Mouse (Mus musculus): ENCODE measurements around the gene AA467197. TPM values are rescaled to one million over a fixed set of nuclear protein-coding genes. Genes with fewer than 3 reads are reported as not detected.

Gene AA467197
- total RNA-seq, 1 experiment from 2014 or later: 25.4 TPM

DNA sequence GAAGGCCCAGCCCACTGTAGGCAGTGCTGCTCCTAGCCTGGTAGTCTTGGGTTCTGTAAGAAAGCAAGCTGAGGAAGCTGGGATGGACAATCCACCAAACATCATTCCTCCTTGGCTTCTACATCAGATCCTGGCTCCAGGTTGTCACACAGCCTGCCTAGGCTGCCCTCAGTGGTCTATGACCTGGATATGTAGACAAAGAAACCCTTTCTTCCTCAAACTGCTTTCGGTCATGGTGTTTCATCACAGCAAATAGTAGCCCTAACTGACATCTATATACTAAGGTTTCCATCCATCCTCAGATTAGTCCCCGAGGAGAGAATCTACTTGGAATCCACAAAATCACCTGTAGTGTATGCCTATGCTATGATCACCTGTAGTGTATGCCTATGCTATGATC, 38.3 kb downstream of the AA467197 start:
- no peak for ATAC-seq (replicated peaks in 1 of 2; ENCODE audit: insufficient read depth in 1 of 2, low FRiP score in 2 of 2, low TSS enrichment in 1 of 2, low read depth in 1 of 2, poor library complexity in 2 of 2, severe bottlenecking in 2 of 2)

DNA sequence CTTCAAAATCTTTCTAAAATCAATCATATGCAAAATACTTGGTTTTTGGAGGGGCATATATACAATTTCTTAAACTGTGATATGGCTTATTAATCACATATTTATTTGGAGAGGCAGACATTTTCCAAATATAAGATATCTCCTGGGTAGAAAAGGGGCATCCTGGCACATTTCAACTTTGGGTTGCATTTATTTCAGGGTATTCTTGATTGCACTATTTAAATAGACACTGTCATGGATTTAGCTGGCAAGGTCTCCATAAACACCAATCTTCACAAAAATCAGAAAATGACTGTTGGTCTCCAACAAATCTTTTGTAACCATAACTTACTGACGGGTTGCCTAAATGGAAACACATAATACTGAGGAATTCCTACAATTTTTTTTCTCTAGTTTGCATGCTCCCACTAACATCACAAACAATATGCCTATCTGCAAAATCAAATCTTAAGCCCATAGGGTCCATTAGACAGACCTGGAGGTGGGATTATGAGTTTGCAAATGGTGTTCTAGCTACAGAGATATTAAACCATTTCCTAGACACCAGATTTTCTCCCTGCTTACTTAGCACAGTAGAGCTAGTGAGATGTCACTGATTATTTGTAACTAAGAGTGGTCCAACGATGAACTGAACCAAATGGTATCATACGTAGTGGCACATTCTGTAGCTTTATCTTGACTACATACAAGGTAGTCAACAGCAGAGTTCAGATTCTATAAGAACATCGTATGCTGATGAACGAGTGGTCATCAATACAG, 44.8 kb downstream of the AA467197 start:
- peak in 1 of 2 experiments; percentile 34; a peak in 3 of 4 replicates for ATAC-seq (replicated peaks in 1 of 2; ENCODE audit: insufficient read depth in 1 of 2, low FRiP score in 2 of 2, low TSS enrichment in 1 of 2, low read depth in 1 of 2, poor library complexity in 2 of 2, severe bottlenecking in 2 of 2)

DNA sequence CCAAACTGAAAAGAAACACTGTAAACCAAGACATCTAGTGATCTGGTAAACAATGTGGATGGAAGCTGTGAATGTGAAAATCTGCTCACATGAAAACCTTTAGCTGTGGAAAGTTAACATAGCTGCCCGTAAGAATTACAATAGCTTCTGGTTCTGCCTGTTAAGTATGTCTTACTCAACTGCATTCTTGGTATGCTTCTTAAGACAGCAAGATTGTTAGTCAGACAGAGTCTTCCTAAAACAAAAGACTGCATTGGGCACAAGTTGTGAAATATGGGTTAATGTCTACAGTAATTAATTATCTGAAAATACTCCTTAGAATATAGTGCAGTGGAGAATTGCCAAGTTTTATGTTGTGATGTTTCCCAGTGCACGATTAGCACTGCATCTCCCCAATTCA, 45.7 kb downstream of the AA467197 start:
- ATAC-seq (replicated peaks in 1 of 2; ENCODE audit: insufficient read depth in 1 of 2, low FRiP score in 2 of 2, low TSS enrichment in 1 of 2, low read depth in 1 of 2, poor library complexity in 2 of 2, severe bottlenecking in 2 of 2): no peak

DNA sequence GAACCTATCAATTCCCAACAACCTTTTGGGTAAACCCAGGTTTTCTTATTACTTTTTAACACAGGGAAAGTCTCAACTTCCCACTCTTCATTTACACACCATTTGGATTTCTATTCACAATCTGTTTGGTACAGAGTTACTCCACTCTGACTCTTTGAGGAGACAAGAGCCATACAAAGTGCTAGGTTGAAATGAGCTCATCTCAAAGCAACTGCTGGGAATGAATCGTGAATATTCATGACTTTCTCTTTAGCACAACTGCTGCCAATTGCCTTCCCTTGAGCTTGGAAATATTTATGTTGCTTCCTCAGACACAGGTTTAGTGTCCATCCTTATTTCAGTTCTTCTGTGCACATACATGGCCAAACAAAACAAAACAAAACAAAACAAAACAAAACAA, 46.9 kb downstream of the AA467197 start:
- no peak for ATAC-seq (replicated peaks in 1 of 2; ENCODE audit: insufficient read depth in 1 of 2, low FRiP score in 2 of 2, low TSS enrichment in 1 of 2, low read depth in 1 of 2, poor library complexity in 2 of 2, severe bottlenecking in 2 of 2)

DNA sequence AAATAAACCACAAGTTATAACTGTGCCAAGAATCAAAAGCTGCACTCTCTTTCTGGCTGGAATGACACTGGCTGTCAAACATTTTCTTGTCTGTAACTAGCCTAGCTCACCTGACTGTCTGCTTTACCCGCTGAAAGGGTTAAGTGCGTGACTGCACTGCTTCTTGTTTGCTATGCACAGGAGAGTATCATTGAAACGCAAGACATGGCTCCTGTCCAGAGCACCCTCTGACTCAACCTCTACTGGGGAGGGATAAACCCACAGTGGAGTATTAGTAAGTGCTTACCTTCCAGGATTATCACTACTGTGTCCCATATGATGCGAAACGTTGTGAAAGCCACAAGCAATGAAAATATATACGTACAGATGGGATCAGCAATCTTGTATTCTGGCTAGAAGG, 49.9 kb downstream of the AA467197 start:
- ATAC-seq (replicated peaks in 1 of 2; ENCODE audit: insufficient read depth in 1 of 2, low FRiP score in 2 of 2, low TSS enrichment in 1 of 2, low read depth in 1 of 2, poor library complexity in 2 of 2, severe bottlenecking in 2 of 2): no peak

Other genes starting within 250 kb of the AA467197 start
- gene Slc28a2, start 210.5 kb upstream of the AA467197 start, total RNA-seq (2017): 25.6 and 36.6 TPM in 2 replicates
- 1.1 TPM in 1 of 2 replicates, not detected in the other for gene Gm14085, start 152.0 kb upstream of the AA467197 start, total RNA-seq (2017)
- 26.8 and 40.8 TPM in 2 replicates for gene Gatm, start 25.7 kb upstream of the AA467197 start, total RNA-seq (2017)
- 19.7 and 20.4 TPM in 2 replicates for gene Slc30a4, start 65.7 kb downstream of the AA467197 start, total RNA-seq (2017)
- gene Bloc1s6, start 101.5 kb downstream of the AA467197 start, total RNA-seq (2017): 27.9 and 49.3 TPM in 2 replicates
- 33.5 and 50.2 TPM in 2 replicates for gene Sqor, start 128.3 kb downstream of the AA467197 start, total RNA-seq (2017)